Mouse (Mus musculus): ENCODE measurements around the gene St3gal2. TPM values are rescaled to one million over a fixed set of nuclear protein-coding genes. Genes with fewer than 3 reads are reported as not detected.
"Not testable (repeated sequence)": the region's sequence is repeated elsewhere in the genome, so short reads cannot be mapped to it uniquely, and the experiment has no call there.

The St3gal2 gene
- polyA plus RNA-seq, 1 experiment: 57.8 TPM

- TF ChIP-seq CTCF (IDR thresholded peaks at IDR 0.05; ENCODE audit: extremely low read depth, insufficient read depth, low read length): no peak
- no peak for TF ChIP-seq POLR2A (IDR thresholded peaks at IDR 0.05; ENCODE audit: extremely low read depth, insufficient read depth, low read length)
- Histone ChIP-seq H3K4me1 (ENCODE audit: control insufficient read depth, insufficient read depth, low read length) (no peaks in the 10 kb centered on the region; the same call in 1 of the 2 replicates), H3K27ac (ENCODE audit: insufficient read depth, low read length) (no peak overlapping the region), H3K4me3 (ENCODE audit: insufficient read depth, low read length) (no peak overlapping the region)
Observed at GRCm38 (mm10) chr8:110957471-110957870, 37.7 kb downstream of the St3gal2 start.

GRCm38 (mm10) chr8:110958135-110958534 is 38.4 kb downstream of the St3gal2 start:
- no peak for TF ChIP-seq CTCF (IDR thresholded peaks at IDR 0.05; ENCODE audit: extremely low read depth, insufficient read depth, low read length)
- TF ChIP-seq POLR2A (IDR thresholded peaks at IDR 0.05; ENCODE audit: extremely low read depth, insufficient read depth, low read length): no peak
- H3K27ac ChIP-seq (ENCODE audit: insufficient read depth, low read length): no peak overlapping the region
- no peak overlapping the region for H3K4me3 ChIP-seq (ENCODE audit: insufficient read depth, low read length)
- no peaks in the 10 kb centered on the region; the same call in 1 of the 2 replicates for H3K4me1 ChIP-seq (ENCODE audit: control insufficient read depth, insufficient read depth, low read length)

GRCm38 (mm10) chr8:110958553-110958952 is 38.8 kb downstream of the St3gal2 start:
- not testable (repeated sequence) for H3K4me1 ChIP-seq (ENCODE audit: control insufficient read depth, insufficient read depth, low read length); H3K27ac ChIP-seq (ENCODE audit: insufficient read depth, low read length); H3K4me3 ChIP-seq (ENCODE audit: insufficient read depth, low read length)

DNA sequence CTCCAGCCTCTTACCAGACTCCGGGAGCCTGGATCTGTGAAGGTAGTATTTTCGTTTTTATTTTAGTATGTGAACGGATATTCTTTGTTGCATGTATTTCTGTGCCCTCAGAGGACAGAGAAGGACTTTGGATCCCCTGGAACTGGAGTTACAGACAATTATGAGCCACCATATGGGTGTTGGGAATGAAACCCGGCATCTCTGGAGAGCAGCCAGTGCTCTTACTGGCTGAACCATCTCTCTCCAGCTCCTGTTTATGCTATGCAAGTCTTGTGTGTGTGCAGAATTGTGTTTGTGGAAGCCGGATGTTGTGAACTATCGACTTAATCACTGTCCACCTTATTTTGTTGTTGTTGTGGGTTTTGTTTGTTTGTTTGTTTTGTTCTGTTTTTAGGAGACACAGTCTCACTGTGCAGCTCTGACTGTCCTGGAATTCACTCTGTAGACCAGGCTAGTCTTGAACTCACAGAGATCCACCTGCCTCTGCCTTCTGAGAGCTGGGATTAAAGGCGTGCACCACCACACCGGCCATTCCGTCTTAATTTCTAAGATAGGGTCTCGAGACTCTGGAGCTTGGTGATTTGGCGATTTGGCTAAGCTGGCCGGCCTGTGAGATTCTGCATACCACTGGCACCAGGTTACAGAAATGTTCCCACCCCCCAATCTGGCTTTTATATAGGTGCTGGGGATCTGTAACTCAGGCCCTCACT is 39.5 kb downstream of the St3gal2 start:
- TF ChIP-seq POLR2A (IDR thresholded peaks at IDR 0.05; ENCODE audit: extremely low read depth, insufficient read depth, low read length) (no peak), CTCF (IDR thresholded peaks at IDR 0.05; ENCODE audit: extremely low read depth, insufficient read depth, low read length) (no peak)
- H3K27ac ChIP-seq (ENCODE audit: insufficient read depth, low read length): no peak overlapping the region
- H3K4me1 ChIP-seq (ENCODE audit: control insufficient read depth, insufficient read depth, low read length): no peaks in the 10 kb centered on the region; the same call in 1 of the 2 replicates
- no peak overlapping the region for H3K4me3 ChIP-seq (ENCODE audit: insufficient read depth, low read length)

DNA sequence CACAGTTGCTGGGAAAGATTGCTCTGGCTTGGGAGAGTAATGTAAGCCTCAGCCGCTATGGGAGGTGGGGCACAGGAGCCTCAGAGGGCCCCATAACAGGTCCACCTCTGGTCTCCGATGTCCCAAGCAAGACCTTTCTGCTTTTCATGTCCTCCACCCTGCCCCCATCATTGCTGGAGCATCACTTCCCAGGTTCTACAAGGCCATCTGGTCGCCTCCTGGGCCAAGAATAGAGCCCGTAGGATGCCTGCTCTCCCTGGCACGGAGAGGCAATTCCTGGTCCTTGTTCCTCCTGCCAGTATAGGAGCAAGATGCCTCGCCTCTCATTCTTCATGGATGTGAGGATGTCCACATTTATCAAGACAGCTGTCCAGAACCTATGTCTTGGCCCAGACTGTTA is 40.2 kb downstream of the St3gal2 start:
- H3K4me3 ChIP-seq (ENCODE audit: insufficient read depth, low read length): no peak overlapping the region
- TF ChIP-seq CTCF (IDR thresholded peaks at IDR 0.05; ENCODE audit: extremely low read depth, insufficient read depth, low read length) (no peak), POLR2A (IDR thresholded peaks at IDR 0.05; ENCODE audit: extremely low read depth, insufficient read depth, low read length) (no peak)
- H3K4me1 ChIP-seq (ENCODE audit: control insufficient read depth, insufficient read depth, low read length): no peaks in the 10 kb centered on the region; the same call in none of the 2 replicates
- H3K27ac ChIP-seq (ENCODE audit: insufficient read depth, low read length): no peak overlapping the region

- H3K27ac ChIP-seq (ENCODE audit: insufficient read depth, low read length): no peak overlapping the region
- no peak overlapping the region for H3K4me3 ChIP-seq (ENCODE audit: insufficient read depth, low read length)
- TF ChIP-seq POLR2A (IDR thresholded peaks at IDR 0.05; ENCODE audit: extremely low read depth, insufficient read depth, low read length) (no peak), CTCF (IDR thresholded peaks at IDR 0.05; ENCODE audit: extremely low read depth, insufficient read depth, low read length) (no peak)
- peaks cover 4% of the 10 kb centered on the region for H3K4me1 ChIP-seq (ENCODE audit: control insufficient read depth, insufficient read depth, low read length)
Observed at GRCm38 (mm10) chr8:110963051-110963450, 43.3 kb downstream of the St3gal2 start.

DNA sequence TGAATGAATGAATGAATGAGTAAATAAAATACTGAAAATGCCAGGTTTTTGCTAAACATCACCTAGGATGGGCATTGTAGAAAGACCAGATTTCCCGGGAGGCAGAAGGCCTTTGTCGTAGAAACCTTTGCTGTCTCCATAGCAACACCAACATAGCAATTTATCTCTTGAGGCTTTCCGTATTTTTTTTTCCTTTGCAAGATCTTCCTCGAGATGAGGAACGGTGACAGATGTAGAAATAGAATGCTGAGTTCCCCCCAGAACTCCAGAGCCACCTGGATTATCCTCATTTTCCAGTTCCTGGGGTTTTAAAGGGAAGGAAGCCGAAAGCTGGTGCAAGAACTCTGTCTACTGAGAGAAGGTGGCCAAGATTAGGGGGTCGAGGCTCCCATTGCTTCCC is 44.9 kb downstream of the St3gal2 start:
- peak overlapping the region; percentile 18; the same call in 1 of the 2 replicates for H3K27ac ChIP-seq (ENCODE audit: insufficient read depth, low read length)

DNA sequence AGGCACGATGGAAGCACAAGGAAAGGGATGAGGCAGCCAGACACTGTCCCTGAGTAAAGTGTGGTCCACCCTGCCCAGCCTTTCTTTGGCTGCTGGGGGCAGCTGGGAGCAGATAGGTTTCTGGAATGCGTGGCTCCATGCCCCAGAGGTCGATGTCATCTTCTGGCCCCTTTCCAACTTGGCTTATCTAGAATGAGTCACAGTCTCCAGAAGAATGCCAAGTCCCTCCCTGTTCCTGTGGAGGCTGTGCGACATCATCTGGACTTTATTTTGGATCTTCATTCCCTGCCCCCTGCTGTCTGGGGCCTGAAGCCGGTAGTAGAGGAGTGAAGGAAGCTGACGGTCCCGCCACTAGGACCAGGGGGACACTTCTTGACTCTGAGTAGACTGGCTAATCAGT is 45.9 kb downstream of the St3gal2 start:
- TF ChIP-seq CTCF (IDR thresholded peaks at IDR 0.05; ENCODE audit: extremely low read depth, insufficient read depth, low read length): no peak
- no peak for TF ChIP-seq POLR2A (IDR thresholded peaks at IDR 0.05; ENCODE audit: extremely low read depth, insufficient read depth, low read length)
- H3K4me3 ChIP-seq (ENCODE audit: insufficient read depth, low read length): no peak overlapping the region
- H3K4me1 ChIP-seq (ENCODE audit: control insufficient read depth, insufficient read depth, low read length): peaks cover 4% of the 10 kb centered on the region
- H3K27ac ChIP-seq (ENCODE audit: insufficient read depth, low read length): no peak overlapping the region

More for the DNA sequence above, 44.9 kb downstream of the St3gal2 start:
- TF ChIP-seq CTCF (IDR thresholded peaks at IDR 0.05; ENCODE audit: extremely low read depth, insufficient read depth, low read length) (no peak), POLR2A (IDR thresholded peaks at IDR 0.05; ENCODE audit: extremely low read depth, insufficient read depth, low read length) (no peak)
- H3K4me1 ChIP-seq (ENCODE audit: control insufficient read depth, insufficient read depth, low read length): peaks cover 4% of the 10 kb centered on the region
- H3K4me3 ChIP-seq (ENCODE audit: insufficient read depth, low read length): no peak overlapping the region

- Histone ChIP-seq H3K27ac (ENCODE audit: insufficient read depth, low read length) (no peak overlapping the region), H3K4me3 (ENCODE audit: insufficient read depth, low read length) (no peak overlapping the region), H3K4me1 (ENCODE audit: control insufficient read depth, insufficient read depth, low read length) (peaks cover 4% of the 10 kb centered on the region)
- TF ChIP-seq CTCF (IDR thresholded peaks at IDR 0.05; ENCODE audit: extremely low read depth, insufficient read depth, low read length): no peak
- TF ChIP-seq POLR2A (IDR thresholded peaks at IDR 0.05; ENCODE audit: extremely low read depth, insufficient read depth, low read length): no peak
Observed at GRCm38 (mm10) chr8:110966586-110966985, 46.9 kb downstream of the St3gal2 start.

DNA sequence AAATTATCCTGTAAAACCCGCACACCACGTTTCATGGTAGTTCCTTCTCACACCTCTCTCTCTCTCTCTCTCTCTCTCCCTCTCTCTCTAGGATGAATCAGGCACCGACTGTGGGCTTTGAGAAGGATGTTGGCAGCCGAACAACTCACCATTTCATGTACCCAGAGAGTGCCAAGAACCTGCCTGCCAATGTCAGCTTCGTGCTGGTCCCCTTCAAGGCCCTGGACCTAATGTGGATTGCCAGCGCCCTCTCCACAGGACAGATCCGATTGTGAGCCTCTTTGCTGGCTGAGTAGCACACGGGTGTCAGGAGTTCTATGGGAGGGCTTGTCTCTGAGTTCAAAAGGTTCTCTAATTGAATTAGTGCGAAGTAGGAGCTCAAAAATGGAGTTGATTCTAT is 47.6 kb downstream of the St3gal2 start:
- TF ChIP-seq CTCF (IDR thresholded peaks at IDR 0.05; ENCODE audit: extremely low read depth, insufficient read depth, low read length): no peak
- Histone ChIP-seq H3K27ac (ENCODE audit: insufficient read depth, low read length) (no peak overlapping the region), H3K4me3 (ENCODE audit: insufficient read depth, low read length) (no peak overlapping the region), H3K4me1 (ENCODE audit: control insufficient read depth, insufficient read depth, low read length) (peaks cover 4% of the 10 kb centered on the region)

Measured in cortical plate, adult 2 months (tissue).